Mouse (Mus musculus): ENCODE data around the gene Ascl4. TPM values are rescaled to one million over a fixed set of nuclear protein-coding genes. Genes with fewer than 3 reads are reported as not detected.

Gene Ascl4
- total RNA-seq, 2 experiments from 2014 or later, result not detected

DNA sequence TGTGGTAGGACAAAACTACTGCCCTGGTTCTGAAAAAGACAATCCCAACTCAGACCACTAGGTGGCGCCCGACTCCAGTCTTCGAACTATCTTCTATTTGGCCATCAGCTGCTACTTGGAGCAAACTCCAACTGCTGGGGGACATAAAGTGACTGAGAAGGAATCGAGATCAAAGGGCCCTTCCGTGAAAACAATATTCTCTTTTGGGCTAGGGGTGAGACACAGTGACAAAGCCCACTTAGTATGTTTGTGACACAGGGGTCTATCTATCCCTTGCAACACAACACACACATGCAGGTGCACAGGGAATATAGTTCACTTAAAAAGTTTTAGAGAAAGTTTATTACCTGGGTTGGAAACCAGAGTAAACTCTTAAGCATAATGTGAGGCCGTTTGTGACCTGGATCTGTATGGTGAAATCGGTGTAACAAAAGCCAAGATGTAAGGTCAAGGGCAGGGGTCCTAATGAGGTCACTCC, 40.7 kb downstream of the Ascl4 start:
- DNase-seq, result peak; percentile 77 to 85

DNA sequence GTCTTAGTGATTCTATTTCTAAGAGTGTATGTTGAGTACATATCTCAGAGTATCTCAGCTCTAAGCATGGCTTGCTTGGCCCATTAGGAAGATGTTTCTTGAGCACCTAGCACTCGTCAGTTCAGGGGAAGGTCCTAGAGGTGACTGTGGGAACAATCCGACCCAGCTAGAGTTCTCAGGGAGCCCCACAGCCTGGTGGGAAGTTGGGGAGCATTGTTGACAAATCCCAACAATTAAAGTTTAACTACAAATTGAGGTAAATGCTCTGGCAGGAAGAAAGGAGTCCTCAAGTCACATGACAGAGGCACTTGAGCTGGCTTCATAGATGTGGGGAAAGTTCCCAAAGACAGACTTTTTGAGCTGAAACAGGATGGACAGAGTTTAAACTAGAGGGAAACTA, 41.2 kb downstream of the Ascl4 start:
- DNase-seq, result no peak
- intact Hi-C loops (cut with DNase I), result loop anchor here (1.0 to 5.0 kb wide), 3 partner anchors 99 to 495 kb away; no protein-coding TSS in a partner anchor

More for the DNA sequence above, 40.7 kb downstream of the Ascl4 start:
- intact Hi-C loops (cut with DNase I), result loop anchor here (1.0 to 5.0 kb wide), 3 partner anchors 99 to 495 kb away; no protein-coding TSS in a partner anchor

GRCm38 (mm10) chr10:85969894-85970620, 42.6 kb downstream of the Ascl4 start:
- intact Hi-C loops (cut with DNase I), result loop anchor here (5.0 kb wide), 2 partner anchors 97 to 327 kb away; no protein-coding TSS in a partner anchor
- DNase-seq, result no peak

- intact Hi-C loops (cut with DNase I), result no loop called here
- DNase-seq, result no peak
Measured at GRCm38 (mm10) chr10:85971826-85972225, 44.3 kb downstream of the Ascl4 start.

GRCm38 (mm10) chr10:85972915-85973314, 45.4 kb downstream of the Ascl4 start:
- intact Hi-C loops (cut with DNase I), result no loop called here
- DNase-seq, result no peak

GRCm38 (mm10) chr10:85989412-85990115, 62.1 kb downstream of the Ascl4 start:
- intact Hi-C loops (cut with DNase I), result no loop called here

GRCm38 (mm10) chr10:85992412-85992811, 64.9 kb downstream of the Ascl4 start:
- DNase-seq, result no peak
- intact Hi-C loops (cut with DNase I), result no loop called here

More at GRCm38 (mm10) chr10:85989412-85990115, 62.1 kb downstream of the Ascl4 start:
- DNase-seq, result no peak

DNA sequence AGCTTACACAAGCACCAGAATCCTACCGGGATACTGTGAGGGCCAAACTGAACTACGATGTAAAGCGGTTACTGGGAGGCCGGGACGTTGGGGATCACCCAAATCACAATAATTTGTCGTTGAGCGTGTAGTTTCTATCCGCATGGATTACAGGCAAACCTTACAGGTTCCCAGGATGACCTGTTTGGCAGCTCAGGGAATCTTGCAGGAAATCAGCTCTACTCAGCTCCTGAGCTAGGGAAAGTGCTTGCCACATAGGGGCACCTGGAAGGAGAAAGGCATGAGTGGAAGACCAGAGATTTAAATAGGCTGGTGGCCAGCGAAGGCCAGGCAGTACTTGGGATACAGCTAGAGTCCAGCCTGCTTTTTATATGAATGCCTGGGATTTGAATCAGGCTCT, 66.4 kb downstream of the Ascl4 start:
- no peak for DNase-seq
- intact Hi-C loops (cut with DNase I), result no loop called here

GRCm38 (mm10) chr10:85994543-85995104, 67.1 kb downstream of the Ascl4 start:
- no peak for DNase-seq
- intact Hi-C loops (cut with DNase I), result no loop called here

Other genes with a start within 250 kb of the Ascl4 start
- gene Pwp1, start 98.2 kb upstream of the Ascl4 start, total RNA-seq (2021), result 10 to 100 TPM; 14.3 to 15.8 TPM
- 10 to 100 TPM; 10.2 to 12.8 TPM for gene Prdm4, start 10.5 kb upstream of the Ascl4 start, total RNA-seq (2021)
- 10 to 100 TPM; 76.8 to 82.1 TPM for gene Rtcb, start 30.1 kb downstream of the Ascl4 start, total RNA-seq (2021)
- not detected for gene Bpifc, start 84.2 kb downstream of the Ascl4 start, total RNA-seq (2021)
- 10 to 100 TPM; 13.9 to 17.7 TPM for gene Fbxo7, start 94.3 kb downstream of the Ascl4 start, total RNA-seq (2021)